Mouse (Mus musculus) thymus, postnatal 10 days (tissue): ENCODE results near the gene Hnrnpa3.

ENCODE experiments used
- DNase-seq, 2 experiments: peaks; one replicate each; pipeline ENCODE4 v3.0.0; 2021; ENCODE audit warnings: low spot score in 2 of 2

Hnrnpa3 gene

GRCm38 (mm10) chr2:75703375-75704181 is 44.5 kb downstream of the Hnrnpa3 start:
- peak; percentile 68 to 73 for DNase-seq

GRCm38 (mm10) chr2:75704234-75705161 is 45.4 kb downstream of the Hnrnpa3 start, which contains the start of gene Nfe2l2:
Gene Nfe2l2, minus strand, starts transcription at chr2:75704641.
- DNase-seq: peak; percentile 80 to 84

GRCm38 (mm10) chr2:75705162-75705752 is 46.2 kb downstream of the Hnrnpa3 start:
- DNase-seq: no peak

DNA sequence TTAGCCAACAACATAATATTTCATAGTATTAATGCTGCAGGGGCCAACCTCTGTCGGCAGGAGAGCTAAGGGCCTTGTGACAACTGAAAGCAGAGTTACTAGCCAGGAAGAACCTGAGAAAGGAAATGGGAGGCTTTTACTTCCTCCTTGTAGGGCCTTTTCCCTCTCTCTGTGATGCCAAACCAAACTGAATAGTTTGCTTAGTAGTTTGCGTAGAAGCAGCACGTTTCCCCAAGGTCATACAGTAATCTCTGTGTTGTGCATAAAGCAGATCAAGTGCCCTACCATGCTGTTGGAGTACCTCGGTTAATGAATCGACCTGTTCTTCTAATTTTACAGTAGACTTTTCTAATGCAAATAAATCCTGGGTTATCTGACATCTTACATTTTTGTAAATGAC is 47.4 kb downstream of the Hnrnpa3 start:
- no peak for DNase-seq

- no peak for DNase-seq
Observed at GRCm38 (mm10) chr2:75707420-75707819, 48.4 kb downstream of the Hnrnpa3 start.

GRCm38 (mm10) chr2:75713083-75713482 is 54.0 kb downstream of the Hnrnpa3 start:
- no peak for DNase-seq

DNA sequence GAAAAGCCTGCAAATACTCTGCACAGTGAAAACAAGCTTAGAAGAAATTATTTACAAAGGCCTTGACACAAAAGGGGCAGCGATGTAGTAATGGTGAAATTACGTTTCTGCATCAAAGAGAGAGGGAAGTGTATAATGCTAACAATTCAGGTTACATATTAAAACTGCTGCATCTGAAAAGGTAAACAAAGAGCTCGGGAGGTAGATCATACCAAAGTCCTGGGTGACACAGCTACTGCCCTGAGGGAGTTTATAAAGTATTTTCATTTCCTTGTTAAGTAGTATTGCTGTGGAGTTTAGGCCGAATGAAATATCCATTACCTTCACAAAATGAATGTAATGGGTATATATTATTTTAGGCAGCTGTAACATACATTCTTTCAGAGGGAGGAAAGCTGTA is 55.7 kb downstream of the Hnrnpa3 start:
- DNase-seq: no peak

- no peak for DNase-seq
Observed at GRCm38 (mm10) chr2:75716046-75717016, 57.3 kb downstream of the Hnrnpa3 start.
